Mouse (Mus musculus): ENCODE data around the gene Dcpp3. TPM values are rescaled to one million over a fixed set of nuclear protein-coding genes. Genes with fewer than 3 reads are reported as not detected.

Dcpp3 gene
- polyA plus RNA-seq, 1 experiment = not detected

DNA sequence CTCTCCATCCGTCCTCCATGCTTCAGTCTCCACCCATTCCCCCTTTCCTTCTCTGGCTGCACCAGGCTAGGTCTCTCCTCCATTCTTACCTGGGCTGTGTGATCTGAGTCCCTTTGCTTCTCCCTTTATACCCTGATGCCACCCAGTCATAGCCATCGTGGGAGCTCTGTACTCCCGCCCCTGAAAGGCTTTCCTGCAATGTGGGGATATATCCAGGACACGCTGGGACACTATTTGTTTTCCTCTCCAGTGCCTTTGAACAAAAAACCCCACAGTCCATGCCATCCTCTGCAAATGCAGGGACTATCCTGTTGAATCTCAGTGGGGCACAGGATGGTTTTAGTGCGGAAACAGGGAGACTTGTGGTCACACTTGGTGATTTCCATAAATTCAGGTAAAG lies 37.9 kb downstream of the Dcpp3 start, which contains the start of gene Sbpl:
Sbpl (minus strand) TSS at position 101 of the 400 bp plus-strand sequence.
- no peaks in the 10 kb centered on the region for H3K36me3 ChIP-seq (ENCODE audit: control insufficient read depth, insufficient read depth)
- no peaks in the 10 kb centered on the region for H3K79me2 ChIP-seq (ENCODE audit: control insufficient read depth, insufficient read depth)
- no peak for TF ChIP-seq CEBPB (IDR thresholded peaks at IDR 0.05; ENCODE audit: low read depth)
- no peaks in the 10 kb centered on the region for H3K79me3 ChIP-seq (ENCODE audit: low read depth)
- H3K27me3 ChIP-seq (ENCODE audit: control insufficient read depth, insufficient read depth, insufficient read length) = peaks cover 29% of the 10 kb centered on the region
- no peak within 1 kb of the TSS for H3K4me3 ChIP-seq (ENCODE audit: insufficient read depth, poor library complexity, severe bottlenecking)
- H3ac ChIP-seq (ENCODE audit: control insufficient read depth, insufficient read length, low read depth) = no peak within 1 kb of the TSS

DNA sequence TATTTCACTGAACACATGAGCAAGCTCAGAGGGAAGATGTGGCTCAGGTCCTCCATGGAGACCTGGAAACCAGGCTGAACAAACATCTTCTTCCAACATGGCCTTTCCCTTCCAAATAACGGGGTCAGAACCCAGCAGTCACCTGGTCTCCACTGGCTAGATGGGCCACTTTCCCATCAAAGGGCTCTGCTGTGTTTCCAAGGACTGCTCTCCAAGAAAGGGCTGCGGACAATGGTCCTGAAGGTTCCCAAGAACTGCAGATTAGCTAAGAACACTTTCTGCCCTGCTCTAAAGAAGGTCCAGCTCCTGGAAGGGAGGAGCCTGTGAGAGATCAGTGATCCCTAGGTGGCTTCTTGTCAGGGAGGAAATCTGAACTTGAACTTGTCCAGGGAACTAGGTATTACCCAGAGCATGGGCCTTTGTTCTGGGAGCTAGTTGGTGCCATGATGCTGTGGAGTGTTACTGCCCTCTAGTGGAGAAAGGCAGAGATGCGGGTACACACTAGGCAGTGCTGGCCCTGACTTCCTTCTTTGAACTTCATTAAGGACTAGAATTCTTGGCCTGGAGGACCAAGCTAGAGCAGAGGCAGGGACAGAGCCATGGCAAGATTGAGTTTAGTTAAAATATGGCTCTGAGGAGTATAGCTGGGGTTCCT lies 43.0 kb downstream of the Dcpp3 start:
- Histone ChIP-seq H3ac (ENCODE audit: control insufficient read depth, insufficient read length, low read depth) (no peak overlapping the region), H3K79me3 (ENCODE audit: low read depth) (no peaks in the 10 kb centered on the region), H3K4me3 (ENCODE audit: insufficient read depth, poor library complexity, severe bottlenecking) (no peak overlapping the region), H3K36me3 (ENCODE audit: control insufficient read depth, insufficient read depth) (no peaks in the 10 kb centered on the region), H3K79me2 (ENCODE audit: control insufficient read depth, insufficient read depth) (no peaks in the 10 kb centered on the region), H3K27me3 (ENCODE audit: control insufficient read depth, insufficient read depth, insufficient read length) (peaks cover 26% of the 10 kb centered on the region)
- TF ChIP-seq MYOD1 (IDR thresholded peaks at IDR 0.05; ENCODE audit: control insufficient read depth, insufficient read length, low read depth) = no peak
- no peak for TF ChIP-seq USF1 (IDR thresholded peaks at IDR 0.05; ENCODE audit: low read depth)
- peak; percentile 87 for TF ChIP-seq CTCF (IDR thresholded peaks at IDR 0.05; ENCODE audit: control insufficient read depth, insufficient read depth, insufficient read length)
- TF ChIP-seq FOSL1 (IDR thresholded peaks at IDR 0.05; ENCODE audit: insufficient read depth, low read length, poor library complexity, severe bottlenecking) = no peak
- no peak for TF ChIP-seq MYOG (IDR thresholded peaks at IDR 0.05; ENCODE audit: control insufficient read depth, extremely low read depth, insufficient read length)

DNA sequence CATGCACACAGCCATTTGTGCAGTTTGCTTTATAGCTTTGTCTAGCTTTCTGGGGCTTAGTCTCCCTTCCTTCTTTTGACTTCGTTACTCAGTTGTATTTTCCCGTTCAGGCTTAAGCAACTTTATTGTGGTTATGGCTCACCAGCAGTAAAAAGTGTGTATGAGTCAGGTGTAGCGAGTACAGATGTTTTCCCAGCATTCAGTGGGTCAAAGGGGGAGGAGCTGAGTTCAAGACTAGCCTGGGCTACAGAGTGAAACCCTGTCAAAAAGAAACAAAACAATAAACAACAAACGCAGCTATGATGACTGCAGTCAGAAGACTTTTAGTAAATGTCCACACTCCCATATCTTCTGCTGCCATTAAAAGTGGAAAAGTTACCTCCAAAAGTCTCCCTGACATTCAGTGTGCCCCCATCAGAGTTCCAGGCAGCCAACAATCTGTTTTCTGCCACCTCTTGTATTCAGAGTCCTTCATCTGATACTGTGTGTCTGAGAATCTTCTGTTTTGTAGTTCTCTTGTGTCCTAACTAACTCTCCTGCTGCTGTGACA lies 44.4 kb downstream of the Dcpp3 start:
- Histone ChIP-seq H3K4me3 (ENCODE audit: insufficient read depth, poor library complexity, severe bottlenecking) (no peak overlapping the region), H3K79me2 (ENCODE audit: control insufficient read depth, insufficient read depth) (no peaks in the 10 kb centered on the region), H3K79me3 (ENCODE audit: low read depth) (no peaks in the 10 kb centered on the region), H3K27me3 (ENCODE audit: control insufficient read depth, insufficient read depth, insufficient read length) (peaks cover 23% of the 10 kb centered on the region), H3ac (ENCODE audit: control insufficient read depth, insufficient read length, low read depth) (no peak overlapping the region), H3K36me3 (ENCODE audit: control insufficient read depth, insufficient read depth) (no peaks in the 10 kb centered on the region)
- TF ChIP-seq MAX (IDR thresholded peaks at IDR 0.05) = no peak

DNA sequence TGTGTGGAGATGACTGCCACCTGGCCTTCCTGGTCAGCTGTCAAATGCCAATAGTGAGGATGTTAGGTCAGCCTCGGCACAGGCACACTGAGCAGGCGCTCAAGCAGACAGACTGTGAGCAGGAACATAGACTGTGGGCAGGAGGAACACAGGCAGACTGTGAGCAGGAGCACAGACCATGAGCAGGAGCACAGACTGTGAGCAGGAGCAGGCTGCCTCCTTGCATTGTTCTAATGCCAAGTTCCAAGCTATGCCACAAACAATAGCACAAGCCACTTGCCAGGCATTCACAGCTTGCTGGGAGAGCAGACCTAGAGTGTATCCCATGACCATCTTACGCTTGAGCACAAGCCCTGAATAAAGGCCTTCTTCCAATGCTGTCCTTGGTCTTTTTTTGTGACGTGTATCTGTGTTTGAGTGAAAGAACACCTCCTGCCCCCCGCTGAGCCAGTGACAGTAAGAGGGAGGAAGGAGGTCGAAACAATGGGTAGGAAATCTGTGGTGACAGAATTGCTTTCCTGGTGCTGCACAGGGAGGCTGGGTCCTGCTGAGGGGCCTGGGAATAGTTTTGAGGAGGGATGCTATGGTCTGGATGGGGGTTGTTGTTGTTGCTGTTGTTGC lies 48.7 kb downstream of the Dcpp3 start:
- Histone ChIP-seq H3ac (ENCODE audit: control insufficient read depth, insufficient read length, low read depth) (no peak overlapping the region), H3K36me3 (ENCODE audit: control insufficient read depth, insufficient read depth) (no peaks in the 10 kb centered on the region), H3K27me3 (ENCODE audit: control insufficient read depth, insufficient read depth, insufficient read length) (peaks cover 17% of the 10 kb centered on the region), H3K79me2 (ENCODE audit: control insufficient read depth, insufficient read depth) (no peaks in the 10 kb centered on the region), H3K79me3 (ENCODE audit: low read depth) (no peaks in the 10 kb centered on the region), H3K4me3 (ENCODE audit: insufficient read depth, poor library complexity, severe bottlenecking) (no peak overlapping the region)
- TF ChIP-seq CEBPB (IDR thresholded peaks at IDR 0.05; ENCODE audit: low read depth) (no peak), MYOD1 (IDR thresholded peaks at IDR 0.05; ENCODE audit: control insufficient read depth, insufficient read length, low read depth) (no peak), FOSL1 (IDR thresholded peaks at IDR 0.05; ENCODE audit: insufficient read depth, low read length, poor library complexity, severe bottlenecking) (no peak)

DNA sequence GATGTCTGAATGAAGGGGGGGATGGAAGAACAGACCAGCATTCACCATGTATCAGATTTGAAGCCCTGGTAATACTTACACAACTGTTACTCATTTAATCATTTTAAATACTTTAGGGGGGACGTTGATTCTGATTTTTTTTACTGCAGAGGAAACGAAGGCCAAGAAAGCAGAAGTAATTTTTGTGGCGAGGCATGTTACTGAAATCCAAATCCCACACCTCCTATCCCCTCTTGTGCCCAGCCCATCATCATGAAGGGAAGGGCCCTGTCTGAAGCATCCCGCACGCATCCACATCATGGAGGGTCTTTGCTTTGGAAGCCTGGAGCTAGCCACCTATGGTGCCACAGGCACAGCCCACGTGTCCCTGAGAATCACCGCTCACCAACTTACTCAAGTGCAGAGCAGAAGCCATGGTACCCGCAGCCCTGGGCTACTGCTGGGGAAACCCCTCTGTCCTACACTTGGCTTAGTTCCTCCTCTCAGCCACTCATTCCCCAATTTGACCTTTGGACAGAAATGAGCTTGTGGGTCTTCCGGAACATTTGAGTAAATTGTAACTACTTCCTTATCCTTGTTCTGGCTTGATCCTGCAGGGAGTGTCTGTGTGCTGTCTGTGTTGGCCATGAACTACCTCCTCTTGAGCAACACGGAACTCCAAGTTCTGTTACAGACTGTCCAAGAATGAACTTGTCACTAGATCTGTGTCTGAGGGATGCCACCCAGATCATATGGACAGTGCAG lies 49.6 kb downstream of the Dcpp3 start:
- no peaks in the 10 kb centered on the region for H3K79me2 ChIP-seq (ENCODE audit: control insufficient read depth, insufficient read depth)
- H3K27me3 ChIP-seq (ENCODE audit: control insufficient read depth, insufficient read depth, insufficient read length) = peaks cover 17% of the 10 kb centered on the region
- TF ChIP-seq FOSL1 (IDR thresholded peaks at IDR 0.05; ENCODE audit: insufficient read depth, low read length, poor library complexity, severe bottlenecking) = no peak
- no peak overlapping the region for H3ac ChIP-seq (ENCODE audit: control insufficient read depth, insufficient read length, low read depth)
- H3K36me3 ChIP-seq (ENCODE audit: control insufficient read depth, insufficient read depth) = no peaks in the 10 kb centered on the region
- no peaks in the 10 kb centered on the region for H3K79me3 ChIP-seq (ENCODE audit: low read depth)
- no peak overlapping the region for H3K4me3 ChIP-seq (ENCODE audit: insufficient read depth, poor library complexity, severe bottlenecking)

DNA sequence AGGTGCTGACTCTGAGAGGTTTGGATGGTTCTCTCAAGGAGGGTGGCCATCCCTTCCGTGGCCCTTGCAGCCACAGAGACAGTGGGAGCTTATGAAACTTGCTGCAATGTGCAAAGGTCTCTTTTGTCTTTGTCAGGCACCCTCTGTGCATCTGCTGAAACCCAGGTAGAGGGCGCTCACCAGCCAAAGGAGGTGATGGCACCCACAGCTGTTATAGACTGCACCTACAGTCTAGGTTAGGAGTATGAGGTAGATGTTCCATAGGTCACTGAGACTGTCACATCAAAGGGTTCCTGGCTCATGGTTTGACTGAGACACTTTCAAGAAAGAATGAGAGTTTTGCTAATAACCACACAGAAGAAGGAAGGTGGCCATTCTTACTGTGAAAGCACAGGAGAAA lies 51.5 kb downstream of the Dcpp3 start:
- Histone ChIP-seq H3K79me3 (ENCODE audit: low read depth) (no peaks in the 10 kb centered on the region), H3K4me3 (ENCODE audit: insufficient read depth, poor library complexity, severe bottlenecking) (no peak overlapping the region), H3K79me2 (ENCODE audit: control insufficient read depth, insufficient read depth) (no peaks in the 10 kb centered on the region), H3ac (ENCODE audit: control insufficient read depth, insufficient read length, low read depth) (no peak overlapping the region), H3K36me3 (ENCODE audit: control insufficient read depth, insufficient read depth) (no peaks in the 10 kb centered on the region), H3K27me3 (ENCODE audit: control insufficient read depth, insufficient read depth, insufficient read length) (peaks cover 17% of the 10 kb centered on the region)
- TF ChIP-seq CTCF (IDR thresholded peaks at IDR 0.05; ENCODE audit: control insufficient read depth, insufficient read depth, insufficient read length) (no peak), FOSL1 (IDR thresholded peaks at IDR 0.05; ENCODE audit: insufficient read depth, low read length, poor library complexity, severe bottlenecking) (no peak), MYOG (IDR thresholded peaks at IDR 0.05; ENCODE audit: control insufficient read depth, extremely low read depth, insufficient read length) (no peak), CEBPB (IDR thresholded peaks at IDR 0.05; ENCODE audit: low read depth) (no peak)

Other genes with a start within 250 kb of the Dcpp3 start
- 253 TPM for gene Hcfc1r1, start 243.9 kb upstream of the Dcpp3 start, polyA plus RNA-seq (2012; fragmentation: generic; extraction: Trizol)
- gene Thoc6, start 243.6 kb upstream of the Dcpp3 start, polyA plus RNA-seq (2012; fragmentation: generic; extraction: Trizol) = 60.5 TPM
- 916 TPM for gene Tnfrsf12a, start 240.0 kb upstream of the Dcpp3 start, polyA plus RNA-seq (2012; fragmentation: generic; extraction: Trizol)
- gene Cldn6, start 238.2 kb upstream of the Dcpp3 start, polyA plus RNA-seq (2012; fragmentation: generic; extraction: Trizol) = not detected
- 0.54 TPM for gene Cldn9, start 233.4 kb upstream of the Dcpp3 start, polyA plus RNA-seq (2012; fragmentation: generic; extraction: Trizol)
- gene 1520401A03Rik, start 194.7 kb upstream of the Dcpp3 start, polyA plus RNA-seq (2012; fragmentation: generic; extraction: Trizol) = 0.01 TPM
- gene Pkmyt1, start 191.1 kb upstream of the Dcpp3 start, polyA plus RNA-seq (2012; fragmentation: generic; extraction: Trizol) = 14.8 TPM
- 12.5 TPM for gene Paqr4, start 176.6 kb upstream of the Dcpp3 start, polyA plus RNA-seq (2012; fragmentation: generic; extraction: Trizol)
- gene Kremen2, start 171.6 kb upstream of the Dcpp3 start, polyA plus RNA-seq (2012; fragmentation: generic; extraction: Trizol) = 0.05 TPM
- 92.5 TPM for gene Flywch1, start 145.9 kb upstream of the Dcpp3 start, polyA plus RNA-seq (2012; fragmentation: generic; extraction: Trizol)
- 0.27 TPM for gene Flywch2, start 131.4 kb upstream of the Dcpp3 start, polyA plus RNA-seq (2012; fragmentation: generic; extraction: Trizol)
- gene Srrm2, start 126.9 kb upstream of the Dcpp3 start, polyA plus RNA-seq (2012; fragmentation: generic; extraction: Trizol) = 63.8 TPM
- gene Elob, start 88.3 kb upstream of the Dcpp3 start, polyA plus RNA-seq (2012; fragmentation: generic; extraction: Trizol) = 852 TPM
- not detected for gene Prss33, start 81.4 kb upstream of the Dcpp3 start, polyA plus RNA-seq (2012; fragmentation: generic; extraction: Trizol)
- gene Prss32, start 73.6 kb upstream of the Dcpp3 start, polyA plus RNA-seq (2012; fragmentation: generic; extraction: Trizol) = 0.02 TPM
- gene Prss41, start 73.3 kb upstream of the Dcpp3 start, polyA plus RNA-seq (2012; fragmentation: generic; extraction: Trizol) = 0.02 TPM
- not detected for gene Prss21, start 49.4 kb upstream of the Dcpp3 start, polyA plus RNA-seq (2012; fragmentation: generic; extraction: Trizol)
- gene Dcpp1, start 36.6 kb upstream of the Dcpp3 start, polyA plus RNA-seq (2012; fragmentation: generic; extraction: Trizol) = not detected
- not detected for gene Dcpp2, start 36.6 kb upstream of the Dcpp3 start, polyA plus RNA-seq (2012; fragmentation: generic; extraction: Trizol)
- not detected for gene Sbp, start 24.2 kb downstream of the Dcpp3 start, polyA plus RNA-seq (2012; fragmentation: generic; extraction: Trizol)
- not detected for gene Sbpl, start 37.8 kb downstream of the Dcpp3 start, polyA plus RNA-seq (2012; fragmentation: generic; extraction: Trizol)
- 0.04 TPM for gene Prss30, start 63.1 kb downstream of the Dcpp3 start, polyA plus RNA-seq (2012; fragmentation: generic; extraction: Trizol)
- gene Prss22, start 80.6 kb downstream of the Dcpp3 start, polyA plus RNA-seq (2012; fragmentation: generic; extraction: Trizol) = 0.95 TPM
- 0.16 TPM for gene Prss27, start 120.7 kb downstream of the Dcpp3 start, polyA plus RNA-seq (2012; fragmentation: generic; extraction: Trizol)
- gene Kctd5, start 156.0 kb downstream of the Dcpp3 start, polyA plus RNA-seq (2012; fragmentation: generic; extraction: Trizol) = 41.5 TPM
- gene Pdpk1, start 233.5 kb downstream of the Dcpp3 start, polyA plus RNA-seq (2012; fragmentation: generic; extraction: Trizol) = 7.4 TPM
- 41.9 TPM for gene Amdhd2, start 246.3 kb downstream of the Dcpp3 start, polyA plus RNA-seq (2012; fragmentation: generic; extraction: Trizol)

All from C2C12 (cell line).